Mouse (Mus musculus) erythroid progenitor cell, adult 5-6 weeks (primary cell): Measurements from ENCODE around the gene Cul7. TPM values are rescaled to one million over a fixed set of nuclear protein-coding genes. Genes with fewer than 3 reads are reported as not detected.
A peak's percentile ranks its signal among the peaks of the same experiment; 100 is the strongest.

ENCODE experiments used
- ATAC-seq: replicated peaks from 2 replicates; pipeline ENCODE4 v1.8.0; 2016; ENCODE audit warnings: moderate number of reproducible peaks, mild to moderate bottlenecking, moderate TSS enrichment, inconsistent platforms; ENCODE audit not compliant: poor library complexity, low FRiP score, severe bottlenecking
- total RNA-seq, 2 experiments: library from RNA; stranded (forward) in 1 of 2; stranded (reverse) in 1 of 2; fragments of 150-400 nt in 1 of 2; fragments of 186-747, 209-891 nt in 1 of 2; gene quantifications; 2 replicates each; pipeline versions ENCODE4 v1.2.3 to v1.2.4; 2015 to 2017; ENCODE audit warnings: low replicate concordance in 2 of 2

Cul7 gene
- total RNA-seq, 2 experiments from 2014 or later: 0.30 to 1.7 TPM

GRCm38 (mm10) chr17:46627409-46627808 is 22.7 kb upstream of the Cul7 start:
- ATAC-seq: no peak

- ATAC-seq: no peak
Measured at GRCm38 (mm10) chr17:46628471-46628790, 21.7 kb upstream of the Cul7 start.

GRCm38 (mm10) chr17:46628791-46629684 is 21.1 kb upstream of the Cul7 start, which contains the start of gene Ptk7:
TSS of gene Ptk7 (minus strand) at chr17:46629504.
- ATAC-seq: no peak

- ATAC-seq: no peak
Measured at GRCm38 (mm10) chr17:46629685-46630441, 20.3 kb upstream of the Cul7 start.

GRCm38 (mm10) chr17:46636831-46637523 is 13.2 kb upstream of the Cul7 start:
- no peak for ATAC-seq

GRCm38 (mm10) chr17:46639929-46640328 is 10.2 kb upstream of the Cul7 start:
- ATAC-seq: no peak

GRCm38 (mm10) chr17:46642060-46642459 is 8.1 kb upstream of the Cul7 start:
- no peak for ATAC-seq

- no peak for ATAC-seq
Measured at GRCm38 (mm10) chr17:46644152-46644805, 5.9 kb upstream of the Cul7 start.

GRCm38 (mm10) chr17:46644916-46645475 is 5.1 kb upstream of the Cul7 start:
- ATAC-seq: 0 out of 2 replicates have a peak, but pooled peaks have one; percentile 6

GRCm38 (mm10) chr17:46645561-46646321 is 4.4 kb upstream of the Cul7 start, which contains the start of the genes Klc4 and Mrpl2:
TSS of gene Klc4 (minus strand) at chr17:46646022.
TSS of gene Mrpl2 (plus strand) at chr17:46646229.
- ATAC-seq: peak; percentile 83

GRCm38 (mm10) chr17:46646322-46646662 is 3.8 kb upstream of the Cul7 start:
- ATAC-seq: peak; percentile 65

GRCm38 (mm10) chr17:46647279-46647678 is 2.9 kb upstream of the Cul7 start:
- ATAC-seq: no peak

GRCm38 (mm10) chr17:46648436-46648835 is 1.7 kb upstream of the Cul7 start:
- no peak for ATAC-seq

- ATAC-seq: no peak
Measured at GRCm38 (mm10) chr17:46649811-46650210, 326 bp upstream of the Cul7 start.

GRCm38 (mm10) chr17:46651292-46651691 is 1.2 kb downstream of the Cul7 start:
- ATAC-seq: no peak

GRCm38 (mm10) chr17:46651755-46652547 is 1.8 kb downstream of the Cul7 start:
- no peak for ATAC-seq

GRCm38 (mm10) chr17:46656054-46656453 is 5.9 kb downstream of the Cul7 start:
- ATAC-seq: no peak

- no peak for ATAC-seq
Measured at GRCm38 (mm10) chr17:46661351-46661750, 11.2 kb downstream of the Cul7 start.
